Mouse (Mus musculus) heart, embryonic 13.5 days (tissue): ENCODE measurements around the gene Pink1. TPM values are rescaled to one million over a fixed set of nuclear protein-coding genes. Genes with fewer than 3 reads are reported as not detected.

Experiments used
- ATAC-seq: fragments of 200-750 bp; cut with Nextera tagmentation; 2 replicates; pipeline ENCODE4 v1.8.0; 2017; ENCODE audit warnings: moderate TSS enrichment; ENCODE audit not compliant: insufficient number of reproducible peaks, low FRiP score, low TSS enrichment; ENCODE audit errors: extremely low read depth
- H3K27ac ChIP-seq: fragments of 300-500 bp; sonication (generic); replicated peaks from 2 replicates; pipeline ENCODE4 v1.5.1; 2015; ENCODE audit warnings: moderate library complexity, mild to moderate bottlenecking, inconsistent platforms
- H3K27me3 ChIP-seq: fragments of 300-500 bp; sonication (generic); replicated peaks from 2 replicates; pipeline ENCODE4 v1.6.1; 2015; ENCODE audit warnings: mild to moderate bottlenecking, inconsistent platforms
- H3K36me3 ChIP-seq: fragments of 300-500 bp; sonication (generic); 2 replicates; pipeline ENCODE4 v1.6.1; 2015; ENCODE audit warnings: mild to moderate bottlenecking, inconsistent platforms
- H3K4me1 ChIP-seq: fragments of 300-500 bp; sonication (generic); 2 replicates; pipeline ENCODE4 v1.6.1; 2015; ENCODE audit warnings: inconsistent platforms
- H3K4me2 ChIP-seq: fragments of 300-500 bp; sonication (generic); 2 replicates; pipeline ENCODE4 v1.6.1; 2015; ENCODE audit warnings: inconsistent platforms, mild to moderate bottlenecking, moderate library complexity
- H3K4me3 ChIP-seq: fragments of 300-500 bp; sonication (generic); 2 replicates; pipeline ENCODE4 v1.5.1; 2015; ENCODE audit warnings: moderate library complexity, mild to moderate bottlenecking, inconsistent platforms
- H3K9ac ChIP-seq: fragments of 300-500 bp; sonication (generic); 2 replicates; pipeline ENCODE4 v1.6.1; 2015; ENCODE audit warnings: inconsistent platforms, mild to moderate bottlenecking, moderate library complexity
- H3K9me3 ChIP-seq: fragments of 300-500 bp; sonication (generic); 2 replicates; pipeline ENCODE4 v1.6.1; 2016; ENCODE audit warnings: inconsistent platforms
- WGBS: fragments of 180-500 bp; shearing (Covaris S2); methylation state at CpG from one replicate; pipeline ENCODE4 v1.1.7; 2015; ENCODE audit warnings: mixed read lengths; 5-methylcytosine and 5-hydroxymethylcytosine counted together
- polyA plus RNA-seq: library from polyadenylated mRNA; unstranded; fragments of >200 nt; fragmentation: Nextera tagmentation; extraction: Ambion mirVana; gene quantifications from 2 replicates; pipeline ENCODE4 v1.2.1, GENCODE M21; 2015

Pink1 gene
- polyA plus RNA-seq, 1 experiment from 2014 or later, result 67.0 TPM

DNA sequence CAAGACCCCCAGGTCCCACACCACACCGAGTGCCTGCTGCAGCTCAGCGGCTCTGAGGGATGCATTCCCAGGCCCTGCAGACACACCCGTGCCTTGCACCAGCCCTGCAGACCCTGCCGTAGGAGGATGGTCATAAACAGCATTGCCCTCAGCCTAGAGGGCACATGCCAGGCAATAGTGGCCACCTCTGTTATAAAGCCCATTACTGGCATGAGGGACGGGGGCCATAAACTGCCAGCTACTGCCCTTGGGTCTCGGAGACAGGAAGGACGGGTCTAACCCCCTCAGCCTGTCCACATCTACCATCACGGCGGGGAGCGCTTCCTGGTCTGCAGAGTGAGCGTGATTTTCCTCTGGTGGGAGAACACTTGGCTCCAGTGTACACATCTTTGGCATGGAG is 13.1 kb downstream of the Pink1 start:
- ATAC-seq, result no peak
- H3K27me3 ChIP-seq, result no peaks in the 10 kb centered on the region
- H3K36me3 ChIP-seq, result peaks cover 97% of the 10 kb centered on the region
- H3K4me2 ChIP-seq, result no peak overlapping the region
- no peak overlapping the region for H3K4me3 ChIP-seq
- H3K4me1 ChIP-seq, result no peaks in the 10 kb centered on the region
- 88% methylated on average over 11 of the region's 11 CpGs for WGBS
- no peak overlapping the region for H3K9ac ChIP-seq
- no peaks in the 10 kb centered on the region for H3K9me3 ChIP-seq
- H3K27ac ChIP-seq, result no peak overlapping the region

DNA sequence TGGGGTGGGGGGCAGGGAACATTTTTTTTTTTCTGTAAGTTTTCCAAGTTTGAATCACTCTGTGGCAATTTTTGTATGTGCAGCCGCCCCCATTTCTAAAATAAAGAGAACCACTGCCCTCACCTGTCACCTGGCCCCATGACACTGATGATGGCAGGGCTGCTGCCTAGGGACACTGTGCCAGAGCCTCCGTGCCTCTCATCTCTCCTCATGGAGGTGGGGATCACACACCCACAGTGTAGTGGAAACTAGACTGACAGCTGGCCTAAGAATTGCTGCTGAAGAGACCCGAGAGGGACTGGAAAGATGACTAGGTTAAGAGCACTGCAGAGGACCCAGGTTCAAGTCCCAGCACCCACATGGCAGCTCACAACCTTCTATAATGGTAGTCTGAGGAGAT is 14.0 kb downstream of the Pink1 start:
- no peaks in the 10 kb centered on the region for H3K9me3 ChIP-seq

DNA sequence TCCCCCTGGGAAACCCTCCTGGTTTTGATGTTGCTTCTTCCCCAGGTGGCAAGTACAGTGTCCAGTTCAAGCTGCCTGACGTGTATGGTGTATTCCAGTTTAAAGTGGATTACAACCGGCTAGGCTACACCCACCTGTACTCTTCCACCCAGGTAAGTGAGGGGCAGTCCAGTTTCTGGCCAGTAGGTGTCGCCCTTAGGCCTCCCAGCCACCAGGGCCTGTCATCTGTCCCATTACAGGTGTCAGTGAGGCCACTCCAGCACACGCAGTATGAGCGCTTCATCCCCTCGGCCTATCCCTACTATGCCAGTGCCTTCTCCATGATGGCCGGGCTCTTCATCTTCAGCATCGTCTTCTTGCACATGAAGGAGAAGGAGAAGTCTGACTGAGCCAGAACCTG is 14.5 kb downstream of the Pink1 start:
- 61% methylated on average over 8 of the region's 8 CpGs for WGBS
- Histone ChIP-seq H3K4me2 (no peak overlapping the region), H3K36me3 (peaks cover 97% of the 10 kb centered on the region)

More for the DNA sequence above, 14.0 kb downstream of the Pink1 start:
- ATAC-seq, result no peak
- H3K27ac ChIP-seq, result no peak overlapping the region
- 88% methylated on average over 3 of the region's 3 CpGs for WGBS
- H3K4me2 ChIP-seq, result no peak overlapping the region
- H3K9ac ChIP-seq, result no peak overlapping the region
- H3K36me3 ChIP-seq, result peaks cover 97% of the 10 kb centered on the region
- H3K27me3 ChIP-seq, result no peaks in the 10 kb centered on the region
- H3K4me1 ChIP-seq, result no peaks in the 10 kb centered on the region
- H3K4me3 ChIP-seq, result no peak overlapping the region

DNA sequence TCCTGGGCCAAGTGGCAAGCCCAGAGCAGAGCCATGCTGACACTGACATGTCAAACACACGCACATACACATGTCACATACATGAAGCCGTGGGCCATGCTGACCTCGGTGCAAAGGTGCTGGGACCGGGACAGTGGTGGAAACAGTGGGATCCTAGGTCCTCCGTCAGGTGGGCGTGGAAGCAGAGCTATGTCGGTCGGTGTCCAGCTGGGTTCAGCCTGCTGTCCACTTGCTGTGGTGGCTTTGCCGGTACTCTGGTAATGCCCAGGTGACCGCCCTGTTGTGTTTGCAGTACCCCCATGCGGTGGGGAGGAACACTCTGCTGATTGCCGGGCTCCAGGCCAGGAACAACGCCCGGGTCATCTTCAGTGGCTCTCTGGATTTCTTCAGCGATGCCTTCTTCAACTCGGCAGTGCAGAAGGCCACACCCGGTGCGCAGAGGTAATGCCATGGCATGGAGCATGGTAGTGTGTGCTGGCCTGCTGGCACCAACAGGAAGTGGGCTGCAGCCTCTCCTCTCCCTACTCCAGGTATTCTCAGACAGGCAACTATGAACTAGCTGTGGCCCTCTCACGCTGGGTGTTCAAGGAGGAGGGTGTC is 15.7 kb downstream of the Pink1 start:
- H3K36me3 ChIP-seq, result peaks cover 86% of the 10 kb centered on the region
- no peak overlapping the region for H3K4me2 ChIP-seq
- no peak overlapping the region for H3K27ac ChIP-seq
- 89% methylated on average over 19 of the region's 19 CpGs for WGBS
- no peak overlapping the region for H3K4me3 ChIP-seq
- H3K4me1 ChIP-seq, result peaks cover 6% of the 10 kb centered on the region
- no peaks in the 10 kb centered on the region for H3K9me3 ChIP-seq
- H3K9ac ChIP-seq, result no peak overlapping the region
- no peak for ATAC-seq
- H3K27me3 ChIP-seq, result no peaks in the 10 kb centered on the region

More for the DNA sequence above, 14.5 kb downstream of the Pink1 start:
- ATAC-seq, result no peak
- Histone ChIP-seq H3K9me3 (no peaks in the 10 kb centered on the region), H3K27me3 (no peaks in the 10 kb centered on the region), H3K4me1 (no peaks in the 10 kb centered on the region), H3K4me3 (no peak overlapping the region), H3K9ac (no peak overlapping the region), H3K27ac (no peak overlapping the region)

DNA sequence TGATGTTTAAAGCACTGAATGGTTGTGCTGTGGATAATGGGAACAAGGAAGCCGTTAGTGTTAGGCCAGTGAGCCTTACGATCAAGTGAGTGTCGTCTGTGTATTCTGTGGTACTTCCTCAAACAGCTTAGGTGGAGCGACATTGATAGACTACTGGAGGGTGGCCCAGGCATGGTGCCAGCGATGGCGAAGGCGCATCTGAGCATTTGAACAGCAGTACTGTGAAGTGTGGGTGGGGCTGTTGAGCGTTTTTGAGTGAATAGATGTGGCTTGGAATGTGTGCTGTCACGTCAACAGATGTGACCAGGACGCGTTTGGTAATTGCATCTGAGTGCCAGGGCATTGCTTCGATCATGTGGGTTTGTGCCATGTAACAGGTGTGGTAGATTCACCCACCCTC is 18.4 kb downstream of the Pink1 start:
- ATAC-seq, result no peak
- no peak overlapping the region for H3K4me3 ChIP-seq
- H3K36me3 ChIP-seq, result peaks cover 59% of the 10 kb centered on the region
- no peak overlapping the region for H3K4me2 ChIP-seq
- H3K4me1 ChIP-seq, result peaks cover 21% of the 10 kb centered on the region
- H3K9me3 ChIP-seq, result no peaks in the 10 kb centered on the region
- no peak overlapping the region for H3K9ac ChIP-seq
- H3K27me3 ChIP-seq, result no peaks in the 10 kb centered on the region
- WGBS, result 83% methylated on average over 12 of the region's 12 CpGs
- no peak overlapping the region for H3K27ac ChIP-seq

DNA sequence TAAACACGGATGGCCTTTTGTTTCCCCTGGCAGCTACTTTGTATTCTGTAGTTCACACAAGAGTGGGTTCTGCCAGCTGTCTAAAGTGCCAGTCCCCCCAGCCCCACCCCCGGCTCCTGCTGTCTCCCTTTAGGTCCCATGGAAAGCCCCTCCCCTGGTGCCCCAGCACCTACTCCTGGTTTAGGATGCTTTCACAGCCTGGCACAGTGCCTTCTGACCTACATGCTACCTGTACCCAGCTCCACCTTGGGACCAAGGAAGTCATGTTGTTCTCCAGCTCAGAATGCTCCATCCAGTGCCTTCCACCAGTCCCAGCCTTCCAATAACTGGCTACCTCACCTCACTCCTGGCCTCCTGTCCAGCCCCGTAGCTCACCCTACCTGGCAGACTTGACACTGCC is 19.1 kb downstream of the Pink1 start:
- Histone ChIP-seq H3K9ac (no peak overlapping the region), H3K4me3 (no peak overlapping the region), H3K27me3 (no peaks in the 10 kb centered on the region), H3K27ac (no peak overlapping the region), H3K4me1 (peaks cover 21% of the 10 kb centered on the region), H3K9me3 (no peaks in the 10 kb centered on the region), H3K4me2 (no peak overlapping the region), H3K36me3 (peaks cover 52% of the 10 kb centered on the region)
- 86% methylated on average over 3 of the region's 3 CpGs for WGBS
- ATAC-seq, result no peak

DNA sequence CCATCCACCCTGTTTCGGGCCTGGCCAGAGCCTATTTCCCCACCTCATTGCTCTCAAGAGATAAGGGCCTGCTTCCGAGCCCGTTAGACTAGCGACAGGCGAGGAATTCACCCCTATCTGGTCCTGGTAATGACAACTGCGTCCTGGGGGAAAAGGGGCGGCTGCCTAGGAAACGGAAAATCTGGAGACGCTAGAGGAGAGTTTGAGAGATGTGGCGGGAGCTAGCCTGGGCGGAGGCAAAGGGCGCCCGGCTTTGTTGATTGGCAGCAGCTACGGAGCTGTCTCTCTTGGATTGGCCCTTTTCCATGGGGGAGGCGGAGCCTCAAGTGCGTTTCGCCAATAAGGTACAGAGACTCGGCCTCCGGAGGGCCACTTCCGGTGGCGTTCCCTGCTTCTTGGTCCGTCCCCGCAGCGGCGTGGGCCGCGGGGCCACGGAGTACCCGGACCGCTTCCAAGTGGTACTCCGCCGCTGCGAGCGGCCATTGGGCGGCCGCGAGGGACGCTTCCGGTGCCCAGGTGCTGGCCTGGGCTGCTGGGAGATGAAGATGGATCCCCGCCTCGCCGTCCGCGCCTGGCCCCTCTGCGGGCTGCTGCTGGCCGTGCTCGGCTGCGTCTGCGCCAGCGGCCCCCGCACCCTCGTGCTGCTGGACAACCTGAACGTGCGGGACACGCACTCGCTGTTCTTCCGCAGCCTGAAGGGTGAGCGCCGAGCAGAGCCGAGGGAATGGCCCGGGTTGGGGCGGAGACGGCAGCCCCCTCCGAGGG is 21.6 kb downstream of the Pink1 start, which contains the start of gene Ddost:
Gene Ddost (plus strand): TSS at position 391 of the 765 bp plus-strand sequence.
- Histone ChIP-seq H3K36me3 (peaks cover 28% of the 10 kb centered on the region), H3K4me1 (peaks cover 21% of the 10 kb centered on the region), H3K9me3 (no peaks in the 10 kb centered on the region; the same call in 1 of the 2 replicates), H3K4me3 (peak within 1 kb of the TSS; percentile 97), H3K9ac (peak within 1 kb of the TSS; percentile 96), H3K4me2 (peak within 1 kb of the TSS; percentile 94), H3K27me3 (no peaks in the 10 kb centered on the region), H3K27ac (peak within 1 kb of the TSS; percentile 78)
- WGBS, result under 1% methylated on average over 64 of the region's 64 CpGs
- peak; percentile 95 for ATAC-seq

GRCm38 (mm10) chr4:138303742-138304141 is 22.4 kb downstream of the Pink1 start:
- Histone ChIP-seq H3K27ac (peak overlapping the region; percentile 78), H3K9me3 (no peaks in the 10 kb centered on the region; the same call in 1 of the 2 replicates), H3K4me2 (peak overlapping the region; percentile 94), H3K4me3 (peak overlapping the region; percentile 97), H3K9ac (peak overlapping the region; percentile 89), H3K4me1 (peaks cover 21% of the 10 kb centered on the region), H3K27me3 (0 out of 2 replicates have a peak, but pooled peaks cover under 1% of the 10 kb centered on the region), H3K36me3 (peaks cover 20% of the 10 kb centered on the region)
- WGBS, result 19% methylated on average over 18 of the region's 18 CpGs
- ATAC-seq, result no peak

- Histone ChIP-seq H3K27ac (no peak overlapping the region), H3K36me3 (peaks cover 15% of the 10 kb centered on the region), H3K4me2 (peak overlapping the region; percentile 94; the same call in 1 of the 2 replicates), H3K9me3 (no peaks in the 10 kb centered on the region; the same call in 1 of the 2 replicates), H3K27me3 (peaks cover 7% of the 10 kb centered on the region; the same call in 1 of the 2 replicates), H3K9ac (peak overlapping the region; percentile 89; the same call in 1 of the 2 replicates), H3K4me1 (peaks cover 21% of the 10 kb centered on the region), H3K4me3 (no peak overlapping the region)
- 87% methylated on average over 3 of the region's 3 CpGs for WGBS
- no peak for ATAC-seq
Observed at GRCm38 (mm10) chr4:138303011-138303410, 23.1 kb downstream of the Pink1 start.

DNA sequence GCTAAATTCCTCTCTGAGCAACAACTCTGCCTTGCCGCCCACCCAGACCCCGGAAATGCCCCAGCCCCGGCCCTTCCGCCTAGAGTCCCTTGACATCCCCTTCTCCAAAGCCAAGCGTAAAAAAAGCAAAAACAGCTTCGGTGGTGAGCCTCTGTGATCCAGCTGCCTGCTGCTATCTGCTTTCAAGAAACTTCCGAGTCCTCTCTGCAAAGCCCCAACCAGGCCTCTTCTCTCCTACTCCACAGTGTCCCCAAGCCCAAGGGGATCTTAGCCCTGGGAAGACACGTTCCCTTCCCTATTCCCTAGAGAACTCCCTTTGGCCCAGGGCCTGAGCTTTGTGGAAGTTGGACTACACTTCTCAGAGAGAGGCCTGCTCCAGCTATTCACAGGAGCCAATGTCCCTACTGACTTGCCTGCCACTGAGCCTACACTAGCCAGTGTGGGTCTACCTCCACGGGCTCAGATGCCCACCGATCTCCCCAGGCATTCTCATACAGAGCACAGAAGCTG is 24.8 kb downstream of the Pink1 start:
- ATAC-seq, result no peak
- WGBS, result 73% methylated on average over 10 of the region's 10 CpGs
- Histone ChIP-seq H3K27ac (no peak overlapping the region), H3K4me2 (no peak overlapping the region), H3K4me3 (no peak overlapping the region), H3K36me3 (no peaks in the 10 kb centered on the region), H3K4me1 (peaks cover 21% of the 10 kb centered on the region), H3K27me3 (peaks cover 8% of the 10 kb centered on the region; the same call in 1 of the 2 replicates), H3K9ac (no peak overlapping the region), H3K9me3 (no peaks in the 10 kb centered on the region; the same call in 1 of the 2 replicates)

DNA sequence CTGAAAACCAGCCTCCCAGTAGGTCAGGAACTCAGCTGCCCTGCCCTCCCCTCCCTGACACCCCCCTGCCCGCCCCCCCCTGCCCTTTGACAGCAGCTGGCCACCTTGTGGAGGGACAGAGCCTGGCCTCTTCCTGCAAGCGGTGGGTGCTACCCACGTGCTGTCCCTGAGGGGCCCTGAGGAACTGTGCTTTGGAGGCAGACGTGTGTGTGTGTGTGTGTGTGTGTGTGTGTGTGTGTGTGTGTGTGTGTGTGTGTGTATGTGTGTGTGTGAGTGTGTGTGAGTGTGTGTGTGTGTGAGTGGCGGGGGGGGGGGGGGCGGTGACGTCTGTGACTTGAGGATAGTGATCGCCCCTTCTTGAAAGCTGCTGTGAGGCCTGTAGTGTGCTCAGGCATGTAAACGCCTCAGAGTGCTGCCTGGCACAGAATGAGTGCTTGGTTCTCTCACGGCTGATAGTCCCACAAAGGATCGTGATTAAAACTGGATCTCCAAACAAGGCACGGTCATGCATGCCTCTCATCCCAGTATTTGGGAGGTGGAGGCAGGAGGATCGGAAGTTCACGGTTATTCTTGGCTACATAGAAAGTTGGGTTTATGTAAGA is 32.1 kb downstream of the Pink1 start:
- peaks cover 16% of the 10 kb centered on the region; the same call in 1 of the 2 replicates for H3K27me3 ChIP-seq
- no peak overlapping the region for H3K4me3 ChIP-seq
- no peak overlapping the region for H3K27ac ChIP-seq
- WGBS, result 83% methylated on average over 9 of the region's 14 CpGs
- H3K9ac ChIP-seq, result no peak overlapping the region
- H3K4me1 ChIP-seq, result no peaks in the 10 kb centered on the region
- H3K36me3 ChIP-seq, result no peaks in the 10 kb centered on the region
- H3K4me2 ChIP-seq, result no peak overlapping the region
- ATAC-seq, result no peak
- H3K9me3 ChIP-seq, result no peaks in the 10 kb centered on the region
